Comparison of ENCODE assay signal across 8 mouse cellular contexts in genomic region chrX:169986519-169987367, GRCm38 (mm10). TPM values are rescaled to one million over a fixed set of nuclear protein-coding genes. Genes with fewer than 3 reads are reported as not detected.
A peak's percentile ranks its signal among the peaks of the same experiment; 100 is the strongest.
DNase-seq lines count a peak whose midpoint lies in the region; ATAC-seq lines count a peak whose summit lies in the region.
"Not testable (repeated sequence)": the region's sequence is repeated elsewhere in the genome, so short reads cannot be mapped to it uniquely, and the experiment has no call there.

No protein-coding gene starts in this region.

- ATAC-seq in intestine, embryonic 16.5 days: peak; percentile 91

- peak overlapping the region; percentile 52 for H3K27ac ChIP-seq in embryonic facial prominence, embryonic 10.5 days (replicated peaks)
- not testable (repeated sequence) for H3K27ac ChIP-seq in intestine, embryonic 16.5 days (ENCODE audit: low read length)

- not testable (repeated sequence) for H3K27me3 ChIP-seq in embryonic facial prominence, embryonic 10.5 days (replicated peaks; ENCODE audit: low read depth, poor library complexity, severe bottlenecking); intestine, embryonic 16.5 days (replicated peaks; ENCODE audit: control insufficient read depth, insufficient read depth, low read length)

- intact Hi-C loops in left cerebral cortex, postnatal 25 days (cut with DNase I): loop anchor here (1.0 kb wide), 1 partner anchor 70 kb away; no protein-coding TSS in a partner anchor

- 53% methylated on average over 51 of the region's 51 CpGs for WGBS in embryonic facial prominence, embryonic 10.5 days
- 46% methylated on average over 48 of the region's 51 CpGs for WGBS in intestine, embryonic 16.5 days

- H3K9me3 ChIP-seq in embryonic facial prominence, embryonic 10.5 days: peaks cover 73% of the 10 kb centered on the region
- H3K9me3 ChIP-seq in intestine, embryonic 16.5 days (ENCODE audit: control insufficient read depth, low read length): peaks cover 41% of the 10 kb centered on the region

- H3K4me2 ChIP-seq in intestine, embryonic 16.5 days (ENCODE audit: low read depth, low read length): peak overlapping the region; percentile 26

- H3K4me3 ChIP-seq in embryonic facial prominence, embryonic 10.5 days: peak overlapping the region; percentile 37
- H3K4me3 ChIP-seq in intestine, embryonic 16.5 days (ENCODE audit: low read length): peak overlapping the region; percentile 25

- H3K4me1 ChIP-seq in embryonic facial prominence, embryonic 10.5 days; intestine, embryonic 16.5 days (ENCODE audit: control insufficient read depth, insufficient read depth, low read length): not testable (repeated sequence)

- peak; percentile 88 for DNase-seq in adrenal gland, postnatal 10 days
- peak; percentile 73 for DNase-seq in embryonic facial prominence, embryonic 10.5 days (ENCODE audit: low spot score)
- peak; percentile 85 for DNase-seq in gastrocnemius, postnatal 4 days (ENCODE audit: low spot score in 2 of 2)
- DNase-seq in left cerebral cortex, postnatal 25 days (ENCODE audit: low spot score in 2 of 2): peak; percentile 91 to 97
- peak; percentile 92 for DNase-seq in mesoderm, embryonic 11.5 days (ENCODE audit: low read depth, low spot score)
- DNase-seq in right cerebral cortex, postnatal 25 days: peak; percentile 91
- DNase-seq in urinary bladder, postnatal 4 days (ENCODE audit: low spot score in 2 of 2): peak; percentile 89 to 94

- peak overlapping the region; percentile 17; the same call in 1 of the 2 replicates for H3K9ac ChIP-seq in intestine, embryonic 16.5 days (ENCODE audit: low read depth, low read length)

- peaks cover 80% of the 10 kb centered on the region for H3K36me3 ChIP-seq in embryonic facial prominence, embryonic 10.5 days (replicated peaks)
- H3K36me3 ChIP-seq in intestine, embryonic 16.5 days (ENCODE audit: control insufficient read depth, insufficient read depth, low read length): peaks cover 51% of the 10 kb centered on the region

RNA-seq across cellular contexts. Expression of gene Gm21887, which starts 22.7 kb away (rescaled TPM):
- total RNA-seq in adrenal gland, postnatal 10 days (2021): 100 to 1,000 TPM; 102 to 237 TPM
- polyA plus RNA-seq in embryonic facial prominence, embryonic 10.5 days (2016; fragmentation: Nextera tagmentation; extraction: Ambion mirVana): 259 and 324 TPM in 2 replicates
- total RNA-seq in gastrocnemius, postnatal 4 days (2021): 100 to 1,000 TPM in 1 of 2 experiments, 10 to 100 TPM in 1; 93.0 to 116 TPM
- polyA plus RNA-seq in intestine, embryonic 16.5 days (2015; fragmentation: Nextera tagmentation; extraction: Ambion mirVana): 111 and 149 TPM in 2 replicates
- 100 to 1,000 TPM; 175 to 177 TPM for total RNA-seq in left cerebral cortex, postnatal 25 days (2021)
